Mouse (Mus musculus) lung, postnatal 0 days (tissue): ENCODE data around the gene Adcy5.

Source experiments
- CTCF ChIP-seq: IDR thresholded peaks from 2 replicates; pipeline ENCODE4 v1.5.1; 2016; ENCODE audit warnings: antibody characterized with exemption, mild to moderate bottlenecking
- EP300 ChIP-seq: IDR thresholded peaks from 2 replicates; pipeline ENCODE4 v1.6.1; 2016; ENCODE audit warnings: antibody characterized with exemption, mild to moderate bottlenecking, control low read depth

DNA sequence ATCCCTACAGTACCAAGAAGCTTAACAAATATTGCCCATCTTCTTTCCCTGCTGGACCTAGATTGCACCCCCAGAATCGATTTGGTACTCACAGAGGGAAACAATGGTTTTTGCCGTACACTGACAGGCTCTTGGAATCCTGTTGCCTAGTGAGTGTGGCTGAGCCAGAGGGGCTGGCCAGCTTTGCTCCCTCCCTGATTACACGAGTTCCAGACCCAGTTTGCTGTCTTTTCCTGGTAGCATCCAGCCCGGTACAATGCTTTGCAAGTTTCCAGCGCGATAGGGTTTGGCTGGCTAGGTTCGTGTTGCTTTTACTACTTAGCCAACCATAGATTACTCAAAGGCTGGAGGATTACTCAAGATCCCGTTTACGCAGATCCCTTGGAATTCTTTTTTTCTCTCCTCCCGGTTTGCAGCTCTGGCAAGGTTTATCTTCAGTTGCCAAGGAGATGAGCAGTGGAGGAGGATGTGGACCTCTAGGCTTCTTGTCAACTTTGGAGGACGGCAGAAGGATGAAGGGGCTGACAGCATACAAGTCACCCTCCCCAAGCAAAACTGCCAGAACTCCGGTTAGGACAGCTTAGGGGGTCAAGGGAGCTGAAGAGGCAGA is 1.4 kb upstream of the Adcy5 start:
- TF ChIP-seq CTCF = no peak
- no peak for TF ChIP-seq EP300
